Mouse (Mus musculus): Measurements from ENCODE around the gene Olfr465-ps1. TPM values are rescaled to one million over a fixed set of nuclear protein-coding genes. Genes with fewer than 3 reads are reported as not detected.
A peak's percentile ranks its signal among the peaks of the same experiment; 100 is the strongest.

Olfr465-ps1 gene
- total RNA-seq (2014; rRNA removed) (not detected in 2 replicates), polyA plus RNA-seq (2012; rRNA removed) (not detected in 2 replicates)

GRCm38 (mm10) chr13:65137789-65138188, at the start of gene Olfr465-ps1:
TSS of gene Olfr465-ps1 (plus strand) at chr13:65138089.
- Histone ChIP-seq H3K27me3 (ENCODE audit: control insufficient read depth, insufficient read depth, low read length) (no peaks in the 10 kb centered on the region), H3K36me3 (ENCODE audit: control insufficient read depth, insufficient read depth, low read length) (no peaks in the 10 kb centered on the region), H3K79me2 (ENCODE audit: control insufficient read depth, insufficient read depth, low read length) (no peaks in the 10 kb centered on the region), H3K4me3 (ENCODE audit: insufficient read depth, low read depth, low read length) (no peak within 1 kb of the TSS), H3K9ac (ENCODE audit: low read depth, low read length) (no peak within 1 kb of the TSS), H3K4me1 (ENCODE audit: control insufficient read depth, insufficient read depth, low read length) (no peaks in the 10 kb centered on the region), H3K27ac (replicated peaks; ENCODE audit: insufficient read depth, low read depth, low read length) (no peak within 1 kb of the TSS)
- TF ChIP-seq CTCF (IDR thresholded peaks at IDR 0.05; ENCODE audit: low read depth, low read length) = no peak
- TF ChIP-seq POLR2A (IDR thresholded peaks at IDR 0.05; ENCODE audit: extremely low read depth, insufficient read depth, low read length) = no peak
- WGBS = 68% methylated on average over 4 of the region's 4 CpGs
- DNase-seq (ENCODE audit: extremely low read depth, low read depth, low spot score) = no peak

DNA sequence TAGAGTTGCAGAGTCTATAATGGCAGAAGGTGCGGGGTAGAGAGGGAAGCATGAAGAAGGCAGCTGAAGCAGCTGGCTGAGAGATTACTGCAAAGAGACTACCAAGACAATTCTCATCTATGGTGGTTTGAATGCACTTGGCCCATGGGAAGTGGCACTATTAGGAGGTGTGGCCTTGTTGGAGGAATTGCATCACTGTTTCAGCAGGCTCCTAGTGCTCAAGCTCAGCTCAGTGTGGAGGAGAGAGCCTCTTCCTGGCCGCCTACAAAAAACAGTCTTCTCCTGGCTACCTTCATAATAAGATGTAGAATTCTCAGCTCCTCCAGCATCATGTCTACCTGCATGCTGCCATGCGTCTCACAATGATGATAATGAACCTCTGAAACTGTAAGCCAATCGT, 42.0 kb upstream of the Olfr465-ps1 start:
- Histone ChIP-seq H3K9ac (ENCODE audit: low read depth, low read length) (no peak overlapping the region), H3K27me3 (ENCODE audit: control insufficient read depth, insufficient read depth, low read length) (no peaks in the 10 kb centered on the region), H3K36me3 (ENCODE audit: control insufficient read depth, insufficient read depth, low read length) (peaks cover 1% of the 10 kb centered on the region; the same call in 1 of the 2 replicates), H3K4me1 (ENCODE audit: control insufficient read depth, insufficient read depth, low read length) (no peaks in the 10 kb centered on the region), H3K4me3 (ENCODE audit: insufficient read depth, low read depth, low read length) (no peak overlapping the region), H3K79me2 (ENCODE audit: control insufficient read depth, insufficient read depth, low read length) (peaks cover 13% of the 10 kb centered on the region; the same call in 1 of the 2 replicates), H3K27ac (replicated peaks; ENCODE audit: insufficient read depth, low read depth, low read length) (no peak overlapping the region)
- WGBS = 97% methylated on average over 4 of the region's 4 CpGs
- DNase-seq (ENCODE audit: extremely low read depth, low read depth, low spot score) = no peak
- TF ChIP-seq POLR2A (IDR thresholded peaks at IDR 0.05; ENCODE audit: extremely low read depth, insufficient read depth, low read length) (no peak), CTCF (IDR thresholded peaks at IDR 0.05; ENCODE audit: low read depth, low read length) (no peak)

- Histone ChIP-seq H3K4me3 (ENCODE audit: insufficient read depth, low read depth, low read length) (no peak overlapping the region), H3K4me1 (ENCODE audit: control insufficient read depth, insufficient read depth, low read length) (no peaks in the 10 kb centered on the region), H3K27me3 (ENCODE audit: control insufficient read depth, insufficient read depth, low read length) (no peaks in the 10 kb centered on the region), H3K79me2 (ENCODE audit: control insufficient read depth, insufficient read depth, low read length) (peaks cover 13% of the 10 kb centered on the region; the same call in 1 of the 2 replicates), H3K36me3 (ENCODE audit: control insufficient read depth, insufficient read depth, low read length) (peaks cover 1% of the 10 kb centered on the region; the same call in 1 of the 2 replicates), H3K27ac (replicated peaks; ENCODE audit: insufficient read depth, low read depth, low read length) (no peak overlapping the region), H3K9ac (ENCODE audit: low read depth, low read length) (no peak overlapping the region)
- no peak for DNase-seq (ENCODE audit: extremely low read depth, low read depth, low spot score)
- no peak for TF ChIP-seq CTCF (IDR thresholded peaks at IDR 0.05; ENCODE audit: low read depth, low read length)
- no peak for TF ChIP-seq POLR2A (IDR thresholded peaks at IDR 0.05; ENCODE audit: extremely low read depth, insufficient read depth, low read length)
Observed at GRCm38 (mm10) chr13:65097018-65097417, 40.9 kb upstream of the Olfr465-ps1 start.

DNA sequence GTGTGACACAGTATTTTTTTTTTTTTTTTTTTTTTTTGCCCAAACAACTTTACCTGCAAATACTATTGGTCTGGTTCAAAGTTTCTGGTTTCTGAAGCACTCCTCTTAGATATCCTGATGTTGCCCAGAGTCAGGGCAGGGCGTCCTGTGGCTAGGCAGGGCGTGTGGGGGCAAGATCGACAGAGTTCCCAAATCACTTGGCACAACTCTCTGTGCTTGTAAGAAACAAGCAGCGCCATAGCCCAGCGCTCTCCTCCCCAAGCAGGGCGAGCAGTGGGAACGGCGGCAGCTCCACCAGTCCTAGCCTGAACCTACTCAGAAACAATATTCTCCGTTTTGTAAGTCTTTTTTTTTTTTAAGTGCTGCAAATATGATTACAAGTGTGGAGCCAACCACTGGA, 37.2 kb upstream of the Olfr465-ps1 start:
- WGBS = 95% methylated on average over 9 of the region's 9 CpGs
- no peaks in the 10 kb centered on the region for H3K4me1 ChIP-seq (ENCODE audit: control insufficient read depth, insufficient read depth, low read length)

GRCm38 (mm10) chr13:65101232-65101631, 36.7 kb upstream of the Olfr465-ps1 start:
- no peaks in the 10 kb centered on the region for H3K4me1 ChIP-seq (ENCODE audit: control insufficient read depth, insufficient read depth, low read length)
- no peaks in the 10 kb centered on the region for H3K27me3 ChIP-seq (ENCODE audit: control insufficient read depth, insufficient read depth, low read length)
- 87% methylated on average over 3 of the region's 3 CpGs for WGBS
- H3K4me3 ChIP-seq (ENCODE audit: insufficient read depth, low read depth, low read length) = no peak overlapping the region
- peaks cover 24% of the 10 kb centered on the region; the same call in 1 of the 2 replicates for H3K79me2 ChIP-seq (ENCODE audit: control insufficient read depth, insufficient read depth, low read length)
- no peak for DNase-seq (ENCODE audit: extremely low read depth, low read depth, low spot score)
- no peak overlapping the region for H3K27ac ChIP-seq (replicated peaks; ENCODE audit: insufficient read depth, low read depth, low read length)
- no peaks in the 10 kb centered on the region; the same call in 1 of the 2 replicates for H3K36me3 ChIP-seq (ENCODE audit: control insufficient read depth, insufficient read depth, low read length)
- H3K9ac ChIP-seq (ENCODE audit: low read depth, low read length) = no peak overlapping the region
- TF ChIP-seq POLR2A (IDR thresholded peaks at IDR 0.05; ENCODE audit: extremely low read depth, insufficient read depth, low read length) (no peak), CTCF (IDR thresholded peaks at IDR 0.05; ENCODE audit: low read depth, low read length) (no peak)

More for the DNA sequence above, 37.2 kb upstream of the Olfr465-ps1 start:
- no peaks in the 10 kb centered on the region for H3K27me3 ChIP-seq (ENCODE audit: control insufficient read depth, insufficient read depth, low read length)
- H3K36me3 ChIP-seq (ENCODE audit: control insufficient read depth, insufficient read depth, low read length) = no peaks in the 10 kb centered on the region; the same call in 1 of the 2 replicates
- H3K4me3 ChIP-seq (ENCODE audit: insufficient read depth, low read depth, low read length) = no peak overlapping the region
- no peak for DNase-seq (ENCODE audit: extremely low read depth, low read depth, low spot score)
- no peak overlapping the region for H3K27ac ChIP-seq (replicated peaks; ENCODE audit: insufficient read depth, low read depth, low read length)
- H3K9ac ChIP-seq (ENCODE audit: low read depth, low read length) = no peak overlapping the region
- TF ChIP-seq POLR2A (IDR thresholded peaks at IDR 0.05; ENCODE audit: extremely low read depth, insufficient read depth, low read length) (no peak), CTCF (IDR thresholded peaks at IDR 0.05; ENCODE audit: low read depth, low read length) (no peak)
- peaks cover 21% of the 10 kb centered on the region; the same call in 1 of the 2 replicates for H3K79me2 ChIP-seq (ENCODE audit: control insufficient read depth, insufficient read depth, low read length)

DNA sequence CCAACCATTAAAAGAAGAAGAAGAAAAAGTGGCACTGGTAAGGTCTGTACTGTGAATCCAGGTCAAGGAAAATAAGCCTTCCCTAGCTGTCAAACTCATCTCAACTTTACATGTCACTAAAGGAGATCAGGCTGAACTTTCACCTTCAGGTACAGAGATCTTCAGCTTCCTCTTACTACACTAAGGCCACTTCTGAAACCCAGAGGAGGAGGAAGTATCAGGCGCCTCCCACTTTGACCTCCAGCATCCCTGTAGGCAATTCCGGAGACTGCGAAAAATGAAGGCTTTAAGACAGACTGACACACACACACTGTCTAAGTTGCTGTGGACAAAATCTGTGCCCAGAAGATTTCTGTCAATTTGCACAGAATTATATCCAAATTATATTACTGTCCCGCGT, 25.9 kb upstream of the Olfr465-ps1 start:
- no peaks in the 10 kb centered on the region for H3K36me3 ChIP-seq (ENCODE audit: control insufficient read depth, insufficient read depth, low read length)
- peak overlapping the region; percentile 87; the same call in 1 of the 2 replicates for H3K9ac ChIP-seq (ENCODE audit: low read depth, low read length)
- H3K27ac ChIP-seq (replicated peaks; ENCODE audit: insufficient read depth, low read depth, low read length) = peak overlapping the region; percentile 40; the same call in 1 of the 2 replicates
- peak; percentile 68 for DNase-seq (ENCODE audit: extremely low read depth, low read depth, low spot score)
- H3K4me3 ChIP-seq (ENCODE audit: insufficient read depth, low read depth, low read length) = peak overlapping the region; percentile 88
- no peak for TF ChIP-seq CTCF (IDR thresholded peaks at IDR 0.05; ENCODE audit: low read depth, low read length)
- no peak for TF ChIP-seq POLR2A (IDR thresholded peaks at IDR 0.05; ENCODE audit: extremely low read depth, insufficient read depth, low read length)
- peaks cover 8% of the 10 kb centered on the region; the same call in 1 of the 2 replicates for H3K79me2 ChIP-seq (ENCODE audit: control insufficient read depth, insufficient read depth, low read length)
- WGBS = 2% methylated on average over 5 of the region's 5 CpGs
- H3K27me3 ChIP-seq (ENCODE audit: control insufficient read depth, insufficient read depth, low read length) = no peaks in the 10 kb centered on the region
- H3K4me1 ChIP-seq (ENCODE audit: control insufficient read depth, insufficient read depth, low read length) = peaks cover 6% of the 10 kb centered on the region; the same call in 1 of the 2 replicates

Measured in liver, adult 2 months (tissue).